Mouse (Mus musculus): ENCODE measurements at regions not wholly inside any gene's neighbourhood (a gene's known extent, or its start where the extent isn't known, plus 50 kb on each side); places are given as distances from the start of the nearest gene placed in this dataset.

DNA sequence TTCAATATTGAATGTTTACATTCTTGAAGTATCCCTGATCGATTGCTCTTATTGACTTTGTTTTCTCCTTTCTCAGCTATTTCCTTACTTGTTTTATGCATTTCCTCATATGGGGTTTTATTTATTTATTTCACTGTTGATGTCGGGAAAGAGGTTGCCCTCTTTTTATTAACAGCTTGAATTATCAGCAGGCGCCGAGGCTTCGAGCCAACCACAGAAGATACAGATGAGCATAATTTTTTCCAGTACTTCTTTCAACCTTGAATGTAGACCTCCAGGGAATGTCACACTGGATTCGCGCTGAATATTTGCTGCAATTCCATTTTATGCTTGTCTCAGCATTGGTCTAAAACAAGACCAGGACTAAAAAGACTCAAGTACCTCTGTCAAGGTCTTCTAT is 183.4 kb upstream of the Cntn6 start:
- TF ChIP-seq CTCF (IDR thresholded peaks at IDR 0.05) = no peak
- TF ChIP-seq EP300 (IDR thresholded peaks at IDR 0.05) = no peak
